Mouse (Mus musculus): ENCODE results near the gene Acp5. TPM values are rescaled to one million over a fixed set of nuclear protein-coding genes. Genes with fewer than 3 reads are reported as not detected.

The Acp5 gene
- polyA plus RNA-seq (2014; fragmentation: Illumina TruSeq; extraction: RNeasy Lipid Tissue Mini Kit (QIAGEN cat#74804); ENCODE audit: insufficient read depth, low read depth, low replicate concordance): 33.7 TPM

DNA sequence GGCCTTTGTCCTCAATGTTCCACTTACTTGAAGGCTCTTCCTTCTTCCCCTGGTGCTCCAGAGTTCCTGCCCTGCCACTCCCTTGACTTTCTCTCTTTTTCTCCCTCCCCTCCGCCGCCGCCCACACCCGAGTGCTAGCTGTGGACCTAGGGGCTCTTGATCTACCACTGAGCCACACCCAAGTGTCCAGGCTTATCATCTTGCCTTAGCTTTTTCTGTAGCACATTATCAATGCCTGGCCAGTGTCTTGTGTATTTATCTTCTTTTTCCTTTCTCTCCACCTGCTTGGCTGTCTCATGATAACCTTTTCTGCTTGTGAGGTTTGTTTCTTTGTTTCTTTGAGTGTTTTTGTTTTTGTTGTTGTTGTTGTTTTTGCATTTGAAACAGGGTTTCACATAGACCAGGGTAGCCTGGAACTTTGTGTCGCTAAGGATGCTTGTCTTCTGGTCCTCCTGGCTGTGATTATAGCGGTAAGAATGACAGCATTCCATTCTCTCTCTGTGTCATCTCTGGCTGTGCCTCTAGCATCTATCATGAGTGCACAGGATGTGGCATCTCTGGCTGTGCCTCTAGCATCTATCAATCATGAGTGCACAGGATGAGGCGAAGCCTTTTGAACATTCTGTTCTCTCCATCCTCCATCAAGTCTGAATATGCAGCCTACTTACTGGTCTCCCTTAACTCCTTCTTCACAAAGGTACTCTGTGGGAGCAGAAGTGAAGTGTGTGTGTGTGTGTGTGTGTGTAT lies at the start of gene Acp5:
Gene Acp5 (minus strand): TSS at position 68 of the 747 bp plus-strand sequence.

GRCm38 (mm10) chr9:22156497-22157245 lies 21.2 kb upstream of the Acp5 start, which contains the start of gene Pigyl:
TSS of gene Pigyl (plus strand) at chr9:22156846.

GRCm38 (mm10) chr9:22116740-22117426 lies 18.6 kb downstream of the Acp5 start, which contains the start of gene Elof1:
TSS of gene Elof1 (minus strand) at chr9:22117172.

DNA sequence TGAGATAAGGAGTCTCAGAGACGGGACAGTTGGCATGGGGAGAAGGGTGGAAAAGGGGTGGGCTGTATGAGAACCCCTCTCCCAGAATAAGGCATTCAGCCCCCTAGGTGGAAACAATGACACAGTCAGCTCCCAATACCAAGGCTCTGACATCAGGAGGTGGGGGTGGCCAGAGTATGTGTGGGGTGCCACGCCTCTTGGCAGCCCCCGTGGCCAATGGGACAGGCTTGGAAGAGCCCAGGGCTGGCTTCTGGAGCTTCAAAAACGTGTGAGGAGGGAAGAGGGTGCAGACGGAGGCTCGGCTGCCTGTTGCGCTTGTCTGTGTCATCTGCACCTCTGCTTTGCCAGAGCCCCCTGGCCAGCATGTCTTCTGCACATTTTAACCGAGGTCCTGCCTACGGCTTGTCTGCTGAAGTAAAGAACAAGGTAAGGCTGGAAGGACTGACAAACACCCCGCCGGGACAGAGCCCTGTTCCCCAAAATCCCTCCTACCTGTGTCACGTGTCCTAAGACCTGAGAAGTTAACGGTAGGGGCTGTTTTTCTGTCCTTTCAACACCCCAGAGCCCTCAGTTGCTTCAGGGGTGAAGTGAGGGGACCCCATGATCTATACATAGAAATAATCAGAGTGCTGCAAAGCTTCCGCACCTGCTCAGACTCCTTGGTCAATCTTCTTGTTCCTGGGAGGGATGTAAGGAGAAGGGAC lies 36.4 kb downstream of the Acp5 start, which contains the start of gene Cnn1:
Gene Cnn1 (plus strand): TSS at position 224 of the 704 bp plus-strand sequence.

GRCm38 (mm10) chr9:22085022-22085834 lies 50.3 kb downstream of the Acp5 start, which contains the start of gene Ecsit:
TSS of gene Ecsit (minus strand) at chr9:22085438.

Other genes with a start within 250 kb of the Acp5 start
- gene Rab3d, start 217.5 kb downstream of the Acp5 start, polyA plus RNA-seq (2014; fragmentation: Illumina TruSeq; extraction: RNeasy Lipid Tissue Mini Kit (QIAGEN cat#74804); ENCODE audit: insufficient read depth, low read depth, low replicate concordance): 24.0 TPM
- 2.1 TPM for gene Ccdc159, start 208.2 kb downstream of the Acp5 start, polyA plus RNA-seq (2014; fragmentation: Illumina TruSeq; extraction: RNeasy Lipid Tissue Mini Kit (QIAGEN cat#74804); ENCODE audit: insufficient read depth, low read depth, low replicate concordance)
- 159 TPM for gene Tmem205, start 208.2 kb downstream of the Acp5 start, polyA plus RNA-seq (2014; fragmentation: Illumina TruSeq; extraction: RNeasy Lipid Tissue Mini Kit (QIAGEN cat#74804); ENCODE audit: insufficient read depth, low read depth, low replicate concordance)
- gene Plppr2, start 198.7 kb downstream of the Acp5 start, polyA plus RNA-seq (2014; fragmentation: Illumina TruSeq; extraction: RNeasy Lipid Tissue Mini Kit (QIAGEN cat#74804); ENCODE audit: insufficient read depth, low read depth, low replicate concordance): 2.7 TPM
- 10.0 TPM for gene Swsap1, start 180.0 kb downstream of the Acp5 start, polyA plus RNA-seq (2014; fragmentation: Illumina TruSeq; extraction: RNeasy Lipid Tissue Mini Kit (QIAGEN cat#74804); ENCODE audit: insufficient read depth, low read depth, low replicate concordance)
- gene Epor, start 172.2 kb downstream of the Acp5 start, polyA plus RNA-seq (2014; fragmentation: Illumina TruSeq; extraction: RNeasy Lipid Tissue Mini Kit (QIAGEN cat#74804); ENCODE audit: insufficient read depth, low read depth, low replicate concordance): 2.8 TPM
- 5.4 TPM for gene Rgl3, start 146.3 kb downstream of the Acp5 start, polyA plus RNA-seq (2014; fragmentation: Illumina TruSeq; extraction: RNeasy Lipid Tissue Mini Kit (QIAGEN cat#74804); ENCODE audit: insufficient read depth, low read depth, low replicate concordance)
- 3.5 TPM for gene Ccdc151, start 133.1 kb downstream of the Acp5 start, polyA plus RNA-seq (2014; fragmentation: Illumina TruSeq; extraction: RNeasy Lipid Tissue Mini Kit (QIAGEN cat#74804); ENCODE audit: insufficient read depth, low read depth, low replicate concordance)
- gene Prkcsh, start 132.9 kb downstream of the Acp5 start, polyA plus RNA-seq (2014; fragmentation: Illumina TruSeq; extraction: RNeasy Lipid Tissue Mini Kit (QIAGEN cat#74804); ENCODE audit: insufficient read depth, low read depth, low replicate concordance): 49.2 TPM
- not detected for gene Elavl3, start 83.7 kb downstream of the Acp5 start, polyA plus RNA-seq (2014; fragmentation: Illumina TruSeq; extraction: RNeasy Lipid Tissue Mini Kit (QIAGEN cat#74804); ENCODE audit: insufficient read depth, low read depth, low replicate concordance)
- not detected for gene Gm49318, start 64.5 kb downstream of the Acp5 start, polyA plus RNA-seq (2014; fragmentation: Illumina TruSeq; extraction: RNeasy Lipid Tissue Mini Kit (QIAGEN cat#74804); ENCODE audit: insufficient read depth, low read depth, low replicate concordance)
- gene Zfp653, start 64.3 kb downstream of the Acp5 start, polyA plus RNA-seq (2014; fragmentation: Illumina TruSeq; extraction: RNeasy Lipid Tissue Mini Kit (QIAGEN cat#74804); ENCODE audit: insufficient read depth, low read depth, low replicate concordance): 6.4 TPM
- 15.6 TPM for gene Ecsit, start 50.3 kb downstream of the Acp5 start, polyA plus RNA-seq (2014; fragmentation: Illumina TruSeq; extraction: RNeasy Lipid Tissue Mini Kit (QIAGEN cat#74804); ENCODE audit: insufficient read depth, low read depth, low replicate concordance)
- 75.9 TPM for gene Cnn1, start 36.5 kb downstream of the Acp5 start, polyA plus RNA-seq (2014; fragmentation: Illumina TruSeq; extraction: RNeasy Lipid Tissue Mini Kit (QIAGEN cat#74804); ENCODE audit: insufficient read depth, low read depth, low replicate concordance)
- gene Elof1, start 18.5 kb downstream of the Acp5 start, polyA plus RNA-seq (2014; fragmentation: Illumina TruSeq; extraction: RNeasy Lipid Tissue Mini Kit (QIAGEN cat#74804); ENCODE audit: insufficient read depth, low read depth, low replicate concordance): 186 TPM
- 54.3 TPM for gene Pigyl, start 21.1 kb upstream of the Acp5 start, polyA plus RNA-seq (2014; fragmentation: Illumina TruSeq; extraction: RNeasy Lipid Tissue Mini Kit (QIAGEN cat#74804); ENCODE audit: insufficient read depth, low read depth, low replicate concordance)
- gene Zfp872, start 52.4 kb upstream of the Acp5 start, polyA plus RNA-seq (2014; fragmentation: Illumina TruSeq; extraction: RNeasy Lipid Tissue Mini Kit (QIAGEN cat#74804); ENCODE audit: insufficient read depth, low read depth, low replicate concordance): 0.56 TPM
- gene Zfp809, start 90.0 kb upstream of the Acp5 start, polyA plus RNA-seq (2014; fragmentation: Illumina TruSeq; extraction: RNeasy Lipid Tissue Mini Kit (QIAGEN cat#74804); ENCODE audit: insufficient read depth, low read depth, low replicate concordance): 13.0 TPM
- gene Zfp599, start 124.2 kb upstream of the Acp5 start, polyA plus RNA-seq (2014; fragmentation: Illumina TruSeq; extraction: RNeasy Lipid Tissue Mini Kit (QIAGEN cat#74804); ENCODE audit: insufficient read depth, low read depth, low replicate concordance): 0.14 TPM
- gene Zfp810, start 171.9 kb upstream of the Acp5 start, polyA plus RNA-seq (2014; fragmentation: Illumina TruSeq; extraction: RNeasy Lipid Tissue Mini Kit (QIAGEN cat#74804); ENCODE audit: insufficient read depth, low read depth, low replicate concordance): 5.7 TPM